Mouse (Mus musculus) retina, postnatal 7 days (tissue): Measurements from ENCODE around the gene Dock4.

Experiments used
- DNase-seq: peaks from one replicate; pipeline ENCODE4 v3.0.0-alpha.2; 2012; ENCODE audit warnings: low read depth, low spot score

Gene Dock4

GRCm38 (mm10) chr12:40759281-40759680, 313.5 kb downstream of the Dock4 start:
- no peak for DNase-seq

- no peak for DNase-seq
Observed at GRCm38 (mm10) chr12:40767258-40767816, 321.6 kb downstream of the Dock4 start.

- DNase-seq: no peak
Observed at GRCm38 (mm10) chr12:40773091-40773490, 327.3 kb downstream of the Dock4 start.

- no peak for DNase-seq
Observed at GRCm38 (mm10) chr12:40781554-40781953, 335.8 kb downstream of the Dock4 start.

- DNase-seq: no peak
Observed at GRCm38 (mm10) chr12:40788621-40789111, 342.9 kb downstream of the Dock4 start.

- DNase-seq: no peak
Observed at GRCm38 (mm10) chr12:40789379-40790361, 343.9 kb downstream of the Dock4 start.

- DNase-seq: no peak
Observed at GRCm38 (mm10) chr12:40791221-40791620, 345.5 kb downstream of the Dock4 start.

GRCm38 (mm10) chr12:40792184-40792650, 346.5 kb downstream of the Dock4 start:
- no peak for DNase-seq

GRCm38 (mm10) chr12:40794066-40794465, 348.3 kb downstream of the Dock4 start:
- no peak for DNase-seq

- DNase-seq: no peak
Observed at GRCm38 (mm10) chr12:40794756-40795155, 349.0 kb downstream of the Dock4 start.

GRCm38 (mm10) chr12:40795768-40796167, 350.0 kb downstream of the Dock4 start:
- DNase-seq: no peak

- no peak for DNase-seq
Observed at GRCm38 (mm10) chr12:40796813-40797491, 351.2 kb downstream of the Dock4 start.

- DNase-seq: no peak
Observed at GRCm38 (mm10) chr12:40797561-40798343, 352.0 kb downstream of the Dock4 start.

GRCm38 (mm10) chr12:40798344-40799017, 352.7 kb downstream of the Dock4 start:
- DNase-seq: no peak

- no peak for DNase-seq
Observed at GRCm38 (mm10) chr12:40801456-40801855, 355.7 kb downstream of the Dock4 start.

GRCm38 (mm10) chr12:40805257-40805656, 359.5 kb downstream of the Dock4 start:
- no peak for DNase-seq

- DNase-seq: no peak
Observed at GRCm38 (mm10) chr12:40807916-40808315, 362.2 kb downstream of the Dock4 start.

GRCm38 (mm10) chr12:40813474-40813873, 367.7 kb downstream of the Dock4 start:
- no peak for DNase-seq

GRCm38 (mm10) chr12:40814659-40815363, 369.1 kb downstream of the Dock4 start:
- no peak for DNase-seq
